Mouse (Mus musculus) C2C12 (cell line): ENCODE measurements around the gene Lsamp. TPM values are rescaled to one million over a fixed set of nuclear protein-coding genes. Genes with fewer than 3 reads are reported as not detected.

Experiments
- H3K27me3 ChIP-seq: one replicate; pipeline ENCODE4 v1.6.1; 2011; ENCODE audit not compliant: control insufficient read depth, insufficient read depth, insufficient read length
- H3K36me3 ChIP-seq: one replicate; pipeline ENCODE4 v1.6.1; 2011; ENCODE audit not compliant: control insufficient read depth, insufficient read depth
- H3K4me3 ChIP-seq: one replicate; pipeline ENCODE4 v1.5.1; 2011; ENCODE audit warnings: mild to moderate bottlenecking, control low read depth; ENCODE audit not compliant: poor library complexity, insufficient read depth, severe bottlenecking
- H3K79me2 ChIP-seq: one replicate; pipeline ENCODE4 v1.6.1; 2011; ENCODE audit not compliant: control insufficient read depth, insufficient read depth
- H3K79me3 ChIP-seq: one replicate; pipeline ENCODE4 v1.6.1; 2011; ENCODE audit warnings: low read depth, control low read depth
- H3ac ChIP-seq: one replicate; pipeline ENCODE3; 2011; ENCODE audit warnings: low read depth; ENCODE audit not compliant: control insufficient read depth, insufficient read length
- CEBPB ChIP-seq: IDR thresholded peaks from one replicate; pipeline ENCODE4 v1.6.1; 2011; ENCODE audit warnings: low read depth, mild to moderate bottlenecking, control low read depth, moderate library complexity
- CTCF ChIP-seq: IDR thresholded peaks from one replicate; pipeline ENCODE4 v1.5.1; 2011; ENCODE audit not compliant: control insufficient read depth, insufficient read depth, insufficient read length
- FOSL1 ChIP-seq: IDR thresholded peaks from one replicate; pipeline ENCODE4 v1.8.0; 2011; ENCODE audit warnings: mild to moderate bottlenecking, low read length; ENCODE audit not compliant: poor library complexity, insufficient read depth, severe bottlenecking
- MAX ChIP-seq: IDR thresholded peaks from one replicate; pipeline ENCODE4 v1.6.1; 2011; ENCODE audit warnings: mild to moderate bottlenecking, control low read depth
- MYOD1 ChIP-seq: IDR thresholded peaks from one replicate; pipeline ENCODE4 v1.6.1; 2011; ENCODE audit warnings: low read depth; ENCODE audit not compliant: control insufficient read depth, insufficient read length
- MYOG ChIP-seq: IDR thresholded peaks from one replicate; pipeline ENCODE4 v1.6.1; 2011; ENCODE audit not compliant: control insufficient read depth, insufficient read length; ENCODE audit errors: extremely low read depth
- USF1 ChIP-seq: IDR thresholded peaks from one replicate; pipeline ENCODE4 v1.6.1; 2011; ENCODE audit warnings: low read depth, mild to moderate bottlenecking, control low read depth, moderate library complexity
- polyA plus RNA-seq: library from polyadenylated mRNA; unstranded; fragments of >200 nt; fragmentation: generic; extraction: Trizol; gene quantifications from one replicate; pipeline ENCODE4 v1.2.1, GENCODE M21; 2012; ENCODE audit warnings: missing spikeins

The Lsamp gene
- polyA plus RNA-seq, 1 experiment, result not detected

- no peak overlapping the region for H3ac ChIP-seq
- no peaks in the 10 kb centered on the region for H3K27me3 ChIP-seq
- TF ChIP-seq MYOD1, result no peak
- TF ChIP-seq MAX, result no peak
- TF ChIP-seq MYOG, result no peak
- no peak for TF ChIP-seq USF1
- no peak for TF ChIP-seq FOSL1
- no peak for TF ChIP-seq CEBPB
- no peak for TF ChIP-seq CTCF
- no peak overlapping the region for H3K4me3 ChIP-seq
- no peaks in the 10 kb centered on the region for H3K79me3 ChIP-seq
- no peaks in the 10 kb centered on the region for H3K79me2 ChIP-seq
- no peaks in the 10 kb centered on the region for H3K36me3 ChIP-seq
These were observed 306.0 kb downstream of the Lsamp start for GRCm38 (mm10) chr16:40290132-40290531.

GRCm38 (mm10) chr16:40294296-40294882, 310.2 kb downstream of the Lsamp start:
- no peak overlapping the region for H3K4me3 ChIP-seq
- H3K79me3 ChIP-seq, result no peaks in the 10 kb centered on the region
- H3K36me3 ChIP-seq, result no peaks in the 10 kb centered on the region
- H3ac ChIP-seq, result no peak overlapping the region
- H3K79me2 ChIP-seq, result no peaks in the 10 kb centered on the region
- H3K27me3 ChIP-seq, result no peaks in the 10 kb centered on the region
- TF ChIP-seq CEBPB (no peak), MYOD1 (no peak), FOSL1 (no peak), MYOG (no peak), USF1 (no peak), MAX (no peak), CTCF (no peak)

- TF ChIP-seq CEBPB (no peak), FOSL1 (no peak), MYOD1 (no peak), MYOG (no peak), MAX (no peak), CTCF (no peak), USF1 (no peak)
- Histone ChIP-seq H3K27me3 (no peaks in the 10 kb centered on the region), H3K79me2 (no peaks in the 10 kb centered on the region), H3K4me3 (no peak overlapping the region), H3K79me3 (no peaks in the 10 kb centered on the region), H3K36me3 (no peaks in the 10 kb centered on the region), H3ac (no peak overlapping the region)
These were observed 311.1 kb downstream of the Lsamp start for GRCm38 (mm10) chr16:40295240-40295639.

- Histone ChIP-seq H3K27me3 (no peaks in the 10 kb centered on the region), H3K79me3 (no peaks in the 10 kb centered on the region), H3K4me3 (no peak overlapping the region), H3K79me2 (no peaks in the 10 kb centered on the region), H3ac (no peak overlapping the region), H3K36me3 (no peaks in the 10 kb centered on the region)
- TF ChIP-seq CTCF, result no peak
These were observed 323.5 kb downstream of the Lsamp start for GRCm38 (mm10) chr16:40307666-40308065.

GRCm38 (mm10) chr16:40316199-40316598, 332.0 kb downstream of the Lsamp start:
- no peaks in the 10 kb centered on the region for H3K79me3 ChIP-seq
- H3ac ChIP-seq, result no peak overlapping the region
- no peak overlapping the region for H3K4me3 ChIP-seq
- no peaks in the 10 kb centered on the region for H3K27me3 ChIP-seq
- no peaks in the 10 kb centered on the region for H3K79me2 ChIP-seq
- no peaks in the 10 kb centered on the region for H3K36me3 ChIP-seq
- TF ChIP-seq CEBPB (no peak), CTCF (no peak), FOSL1 (no peak), MYOG (no peak), MAX (no peak), MYOD1 (no peak), USF1 (no peak)

GRCm38 (mm10) chr16:40324811-40325210, 340.6 kb downstream of the Lsamp start:
- H3K4me3 ChIP-seq, result no peak overlapping the region
- no peaks in the 10 kb centered on the region for H3K79me3 ChIP-seq
- H3K79me2 ChIP-seq, result no peaks in the 10 kb centered on the region
- H3K36me3 ChIP-seq, result no peaks in the 10 kb centered on the region
- no peak for TF ChIP-seq USF1
- no peak for TF ChIP-seq CTCF
- TF ChIP-seq MYOD1, result no peak
- TF ChIP-seq MAX, result no peak
- no peak for TF ChIP-seq CEBPB
- no peak for TF ChIP-seq MYOG
- TF ChIP-seq FOSL1, result no peak
- no peaks in the 10 kb centered on the region for H3K27me3 ChIP-seq
- no peak overlapping the region for H3ac ChIP-seq

- Histone ChIP-seq H3K36me3 (no peaks in the 10 kb centered on the region), H3K79me2 (no peaks in the 10 kb centered on the region), H3K4me3 (no peak overlapping the region), H3K79me3 (no peaks in the 10 kb centered on the region), H3K27me3 (no peaks in the 10 kb centered on the region), H3ac (no peak overlapping the region)
- TF ChIP-seq FOSL1, result no peak
- TF ChIP-seq MYOD1, result no peak
- no peak for TF ChIP-seq CEBPB
- no peak for TF ChIP-seq MAX
- TF ChIP-seq CTCF, result no peak
- no peak for TF ChIP-seq MYOG
- no peak for TF ChIP-seq USF1
These were observed 344.2 kb downstream of the Lsamp start for GRCm38 (mm10) chr16:40328249-40328820.
